Mouse (Mus musculus) urinary bladder, postnatal 25 days (tissue): ENCODE results near the gene Eme1.
A peak's percentile ranks its signal among the peaks of the same experiment; 100 is the strongest.

ENCODE experiments used
- DNase-seq: peaks from one replicate; pipeline ENCODE4 v3.0.0; 2022; ENCODE audit warnings: low spot score

Gene Eme1

GRCm38 (mm10) chr11:94646457-94646856, 7.3 kb downstream of the Eme1 start:
- no peak for DNase-seq

GRCm38 (mm10) chr11:94644461-94645219, 9.1 kb downstream of the Eme1 start:
- DNase-seq: no peak

- DNase-seq: no peak
These were observed 19.3 kb downstream of the Eme1 start for GRCm38 (mm10) chr11:94634431-94634830.

GRCm38 (mm10) chr11:94632988-94633387, 20.8 kb downstream of the Eme1 start:
- DNase-seq: no peak

GRCm38 (mm10) chr11:94631969-94632368, 21.8 kb downstream of the Eme1 start:
- DNase-seq: no peak

- peak; percentile 51 for DNase-seq
These were observed 23.4 kb downstream of the Eme1 start for GRCm38 (mm10) chr11:94630199-94631011.

- DNase-seq: no peak
These were observed 23.9 kb downstream of the Eme1 start for GRCm38 (mm10) chr11:94629884-94630198.

GRCm38 (mm10) chr11:94629199-94629883, 24.4 kb downstream of the Eme1 start, which contains the start of gene Lrrc59:
Lrrc59 (plus strand) TSS chr11:94629767.
- DNase-seq: peak; percentile 97

- no peak for DNase-seq
These were observed 31.6 kb downstream of the Eme1 start for GRCm38 (mm10) chr11:94622162-94622561.

GRCm38 (mm10) chr11:94621458-94621852, 32.3 kb downstream of the Eme1 start:
- no peak for DNase-seq

GRCm38 (mm10) chr11:94620766-94621457, 32.9 kb downstream of the Eme1 start:
- no peak for DNase-seq

- no peak for DNase-seq
These were observed 36.1 kb downstream of the Eme1 start for GRCm38 (mm10) chr11:94617646-94618045.

- no peak for DNase-seq
These were observed 38.3 kb downstream of the Eme1 start for GRCm38 (mm10) chr11:94615494-94615893.

GRCm38 (mm10) chr11:94614603-94615002, 39.2 kb downstream of the Eme1 start:
- no peak for DNase-seq

GRCm38 (mm10) chr11:94610744-94611740, 42.7 kb downstream of the Eme1 start:
- peak; percentile 15 for DNase-seq

- no peak for DNase-seq
These were observed 51.3 kb downstream of the Eme1 start for GRCm38 (mm10) chr11:94602356-94602955.

- DNase-seq: peak; percentile 74
These were observed 52.2 kb downstream of the Eme1 start, which contains the start of gene Acsf2 for GRCm38 (mm10) chr11:94601321-94602281. Acsf2 (minus strand) TSS chr11:94601871.

- no peak for DNase-seq
These were observed 53.3 kb downstream of the Eme1 start for GRCm38 (mm10) chr11:94600447-94600846.

- DNase-seq: no peak
These were observed 55.2 kb downstream of the Eme1 start for GRCm38 (mm10) chr11:94598437-94599120.
